Mouse (Mus musculus) Patski (cell line): ENCODE data around the gene Phf23. TPM values are rescaled to one million over a fixed set of nuclear protein-coding genes. Genes with fewer than 3 reads are reported as not detected.

Experiments used
- ATAC-seq: fragments of 100-300 bp; one replicate; pipeline ENCODE4 v1.8.0; 2021
- CTCF ChIA-PET: fragments of 350-600 bp; sonication (Branson Sonifier 250); formaldehyde crosslinking; loops from one replicate; lab custom pipeline; 2022; ENCODE audit warnings: inconsistent platforms; lab: Charles Lee
- POLR2A ChIA-PET: fragments of 350-600 bp; sonication (Branson Sonifier 250); formaldehyde crosslinking; loops from one replicate; lab custom pipeline; 2022; ENCODE audit warnings: antibody characterized with exemption, inconsistent platforms; lab: Charles Lee
- DNase-seq: peaks from one replicate; pipeline ENCODE4 v3.0.0-alpha.2; 2011; ENCODE audit warnings: low read depth, low spot score
- H3K27me3 ChIP-seq: fragments of 371-371 bp; one replicate; pipeline ENCODE4 v1.5.1; 2021
- CTCF ChIP-seq: fragments of 100-300 bp; IDR thresholded peaks from one replicate; pipeline ENCODE4 v1.5.1; 2021
- in situ Hi-C: fragments of 300-500 bp; cut with MboI; formaldehyde crosslinking; loops from 3 replicates; pipeline ENCODE4 v1.11.1; 2018; ENCODE audit warnings: low pct_unique_long_range_greater_than_20kb, mixed read lengths
- polyA plus RNA-seq: library from polyadenylated mRNA; unstranded; gene quantifications from one replicate; pipeline ENCODE4 v1.2.3, GENCODE M21; 2021

The Phf23 gene
- polyA plus RNA-seq, 1 experiment from 2014 or later, result 76.1 TPM

DNA sequence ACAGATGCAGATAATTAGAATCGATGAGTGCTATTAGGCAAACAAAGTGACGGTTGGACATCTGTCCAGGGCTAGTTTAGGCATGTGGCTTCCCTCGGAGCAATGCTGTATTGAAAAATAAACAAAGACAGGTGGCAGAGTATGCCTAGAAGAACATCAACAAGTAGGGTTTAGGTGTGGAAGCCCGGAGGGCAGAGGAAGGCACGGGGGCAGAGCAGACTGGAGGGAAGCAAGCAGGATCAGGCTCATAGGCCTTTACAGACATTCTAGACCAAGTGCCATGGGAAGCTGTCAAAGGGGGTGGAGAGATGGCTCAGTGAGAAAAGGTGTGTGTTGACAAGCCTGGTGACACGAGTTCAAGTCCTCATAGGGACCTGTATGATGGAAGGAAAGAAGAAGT lies 53.8 kb downstream of the Phf23 start:
- ChIA-PET CTCF (no interaction called here), POLR2A (no interaction called here)
- TF ChIP-seq CTCF, result no peak
- DNase-seq (no peak), ATAC-seq (no peak)
- H3K27me3 ChIP-seq, result peaks cover 4% of the 10 kb centered on the region
- in situ Hi-C loops, result no loop called here

Other genes with a start within 250 kb of the Phf23 start
- 96.2 TPM for gene Polr2a, start 237.1 kb upstream of the Phf23 start, polyA plus RNA-seq
- gene Slc35g3, start 233.8 kb upstream of the Phf23 start, polyA plus RNA-seq, result 0.32 TPM
- 36.9 TPM for gene Zbtb4, start 229.9 kb upstream of the Phf23 start, polyA plus RNA-seq
- 27.7 TPM for gene Chrnb1, start 199.8 kb upstream of the Phf23 start, polyA plus RNA-seq
- 0.03 TPM for gene Fgf11, start 193.9 kb upstream of the Phf23 start, polyA plus RNA-seq
- 1.1 TPM for gene Tmem102, start 190.2 kb upstream of the Phf23 start, polyA plus RNA-seq
- not detected for gene Gm39566, start 180.5 kb upstream of the Phf23 start, polyA plus RNA-seq
- gene Spem2, start 177.3 kb upstream of the Phf23 start, polyA plus RNA-seq, result not detected
- gene Spem1, start 173.6 kb upstream of the Phf23 start, polyA plus RNA-seq, result 0.09 TPM
- gene Nlgn2, start 158.0 kb upstream of the Phf23 start, polyA plus RNA-seq, result 35.0 TPM
- gene Tmem256, start 157.3 kb upstream of the Phf23 start, polyA plus RNA-seq, result 158 TPM
- 82.9 TPM for gene Plscr3, start 149.4 kb upstream of the Phf23 start, polyA plus RNA-seq
- not detected for gene Tnk1, start 137.0 kb upstream of the Phf23 start, polyA plus RNA-seq
- gene Tmem95, start 117.8 kb upstream of the Phf23 start, polyA plus RNA-seq, result 0.12 TPM
- 8.4 TPM for gene Kctd11, start 114.4 kb upstream of the Phf23 start, polyA plus RNA-seq
- 0.40 TPM for gene Acap1, start 100.2 kb upstream of the Phf23 start, polyA plus RNA-seq
- gene 2810408A11Rik, start 94.8 kb upstream of the Phf23 start, polyA plus RNA-seq, result 3.6 TPM
- gene Neurl4, start 94.7 kb upstream of the Phf23 start, polyA plus RNA-seq, result 53.3 TPM
- gene Gps2, start 81.9 kb upstream of the Phf23 start, polyA plus RNA-seq, result 55.6 TPM
- 768 TPM for gene Eif5a, start 73.8 kb upstream of the Phf23 start, polyA plus RNA-seq
- 2.4 TPM for gene Ybx2, start 60.0 kb upstream of the Phf23 start, polyA plus RNA-seq
- 0.13 TPM for gene Slc2a4, start 47.6 kb upstream of the Phf23 start, polyA plus RNA-seq
- gene Cldn7, start 31.0 kb upstream of the Phf23 start, polyA plus RNA-seq, result not detected
- gene Ctdnep1, start 14.6 kb upstream of the Phf23 start, polyA plus RNA-seq, result 174 TPM
- 76.4 TPM for gene Elp5, start 13.3 kb upstream of the Phf23 start, polyA plus RNA-seq
- gene Gabarap, start 4.6 kb upstream of the Phf23 start, polyA plus RNA-seq, result 528 TPM
- gene Dvl2, start 4.8 kb downstream of the Phf23 start, polyA plus RNA-seq, result 41.6 TPM
- gene Acadvl, start 19.6 kb downstream of the Phf23 start, polyA plus RNA-seq, result 234 TPM
- 48.1 TPM for gene Dlg4, start 21.2 kb downstream of the Phf23 start, polyA plus RNA-seq
- not detected for gene Asgr1, start 58.3 kb downstream of the Phf23 start, polyA plus RNA-seq
- not detected for gene Asgr2, start 96.9 kb downstream of the Phf23 start, polyA plus RNA-seq
- gene Mgl2, start 134.6 kb downstream of the Phf23 start, polyA plus RNA-seq, result not detected
- not detected for gene Clec10a, start 160.4 kb downstream of the Phf23 start, polyA plus RNA-seq
- 1.9 TPM for gene Slc16a11, start 217.0 kb downstream of the Phf23 start, polyA plus RNA-seq
- 12.2 TPM for gene Slc16a13, start 225.3 kb downstream of the Phf23 start, polyA plus RNA-seq
- gene Bcl6b, start 234.0 kb downstream of the Phf23 start, polyA plus RNA-seq, result not detected
- 50.1 TPM for gene 0610010K14Rik, start 242.1 kb downstream of the Phf23 start, polyA plus RNA-seq
- gene Gm21988, start 244.1 kb downstream of the Phf23 start, polyA plus RNA-seq, result 4.3 TPM
- 145 TPM for gene Rnasek, start 244.1 kb downstream of the Phf23 start, polyA plus RNA-seq